Mouse (Mus musculus) erythroblast, adult 5-6 weeks (primary cell): ENCODE data around the gene Enpp6. TPM values are rescaled to one million over a fixed set of nuclear protein-coding genes. Genes with fewer than 3 reads are reported as not detected.
"Not testable (repeated sequence)": the region's sequence is repeated elsewhere in the genome, so short reads cannot be mapped to it uniquely, and the experiment has no call there.

Experiments
- ATAC-seq: replicated peaks from 2 replicates; pipeline ENCODE4 v1.8.0; 2016; ENCODE audit warnings: moderate number of reproducible peaks, mild to moderate bottlenecking, moderate TSS enrichment, inconsistent platforms; ENCODE audit not compliant: poor library complexity, low FRiP score, severe bottlenecking
- total RNA-seq, 2 experiments: library from RNA; stranded (forward) in 1 of 2; stranded (reverse) in 1 of 2; fragments of 150-400 nt in 1 of 2; fragments of 200-764, 138-1000 nt in 1 of 2; gene quantifications; 2 replicates each; pipeline versions ENCODE4 v1.2.3 to v1.2.4; 2015 to 2017; ENCODE audit warnings: low replicate concordance in 2 of 2

Enpp6 gene
- total RNA-seq, 2 experiments from 2014 or later: not detected

GRCm38 (mm10) chr8:46992579-46992978 lies 5.9 kb downstream of the Enpp6 start:
- ATAC-seq: no peak

- no peak for ATAC-seq
These were observed 9.4 kb downstream of the Enpp6 start for GRCm38 (mm10) chr8:46995931-46996664.

GRCm38 (mm10) chr8:47005676-47006075 lies 19.0 kb downstream of the Enpp6 start:
- ATAC-seq: no peak

GRCm38 (mm10) chr8:47006785-47007184 lies 20.1 kb downstream of the Enpp6 start:
- no peak for ATAC-seq

- ATAC-seq: no peak
These were observed 21.6 kb downstream of the Enpp6 start for GRCm38 (mm10) chr8:47008220-47008773.

GRCm38 (mm10) chr8:47016268-47016946 lies 29.7 kb downstream of the Enpp6 start:
- ATAC-seq: peak; percentile 69; the same call in 1 of the 2 replicates

GRCm38 (mm10) chr8:47021135-47021555 lies 34.5 kb downstream of the Enpp6 start:
- ATAC-seq: no peak

- ATAC-seq: no peak
These were observed 37.9 kb downstream of the Enpp6 start for GRCm38 (mm10) chr8:47024612-47025011.

- ATAC-seq: no peak
These were observed 40.3 kb downstream of the Enpp6 start for GRCm38 (mm10) chr8:47026841-47027490.

- ATAC-seq: no peak
These were observed 41.8 kb downstream of the Enpp6 start for GRCm38 (mm10) chr8:47028474-47028873.

GRCm38 (mm10) chr8:47030321-47030720 lies 43.6 kb downstream of the Enpp6 start:
- no peak for ATAC-seq

- no peak for ATAC-seq
These were observed 45.4 kb downstream of the Enpp6 start for GRCm38 (mm10) chr8:47032081-47032480.

- no peak for ATAC-seq
These were observed 47.3 kb downstream of the Enpp6 start for GRCm38 (mm10) chr8:47033976-47034375.

GRCm38 (mm10) chr8:47036501-47036900 lies 49.8 kb downstream of the Enpp6 start:
- no peak for ATAC-seq

- ATAC-seq: no peak
These were observed 50.7 kb downstream of the Enpp6 start for GRCm38 (mm10) chr8:47037405-47037804.

GRCm38 (mm10) chr8:47040215-47040614 lies 53.5 kb downstream of the Enpp6 start:
- ATAC-seq: not testable (repeated sequence)

- no peak for ATAC-seq
These were observed 59.7 kb downstream of the Enpp6 start for GRCm38 (mm10) chr8:47046340-47046739.

GRCm38 (mm10) chr8:47047146-47047545 lies 60.5 kb downstream of the Enpp6 start:
- ATAC-seq: no peak

- ATAC-seq: no peak
These were observed 61.9 kb downstream of the Enpp6 start for GRCm38 (mm10) chr8:47048584-47048983.

GRCm38 (mm10) chr8:47052643-47053042 lies 66.0 kb downstream of the Enpp6 start:
- no peak for ATAC-seq
